ENCODE assay signal across 8 mouse cellular contexts in genomic region chr9:95194158-95194557, GRCm38 (mm10).
DNase-seq lines count a peak whose midpoint lies in the region; ATAC-seq and TF ChIP-seq lines count a peak whose summit lies in the region.
"Had no signal": no experiment of that assay in that cellular context is flagged by ENCODE, and none has a peak within 500 bp of the region (broad histone marks: within the 10 kb centered on the region; RNA-seq: fewer than 3 reads in every experiment).

No protein-coding gene starts in this region.

- H3K4me3 ChIP-seq in C2C12 (ENCODE audit: insufficient read depth, poor library complexity, severe bottlenecking): no peak overlapping the region
- no peak overlapping the region for H3K4me3 ChIP-seq in heart, postnatal 0 days (ENCODE audit: low read depth, low read length)
- no peak overlapping the region for H3K4me3 ChIP-seq in liver, embryonic 13.5 days (replicated peaks)
- H3K4me3 ChIP-seq: midbrain, embryonic 12.5 days had no signal

- H3K9me3 ChIP-seq in heart, postnatal 0 days (replicated peaks; ENCODE audit: control insufficient read depth, low read length): no peaks in the 10 kb centered on the region
- no peaks in the 10 kb centered on the region for H3K9me3 ChIP-seq in liver, embryonic 13.5 days (replicated peaks)
- H3K9me3 ChIP-seq: midbrain, embryonic 12.5 days had no signal

- peak overlapping the region; percentile 27; the same call in 1 of the 2 replicates for H3K27ac ChIP-seq in heart, postnatal 0 days (ENCODE audit: low read depth)
- 0 out of 2 replicates have a peak overlapping the region, but pooled peaks have one; percentile 29 for H3K27ac ChIP-seq in liver, embryonic 13.5 days
- H3K27ac ChIP-seq: midbrain, embryonic 12.5 days had no signal

- peaks cover 20% of the 10 kb centered on the region for H3K4me1 ChIP-seq in heart, postnatal 0 days (ENCODE audit: control insufficient read depth, insufficient read depth)
- peaks cover 21% of the 10 kb centered on the region for H3K4me1 ChIP-seq in liver, embryonic 13.5 days (replicated peaks)

- no peak for TF ChIP-seq CTCF in C2C12 (IDR thresholded peaks at IDR 0.05; ENCODE audit: control insufficient read depth, insufficient read depth, insufficient read length)
- no peak for TF ChIP-seq CTCF in heart, postnatal 0 days (IDR thresholded peaks at IDR 0.05; ENCODE audit: low read depth)

- H3K79me2 ChIP-seq in C2C12 (ENCODE audit: control insufficient read depth, insufficient read depth): no peaks in the 10 kb centered on the region

- H3ac ChIP-seq in C2C12 (ENCODE audit: control insufficient read depth, insufficient read length, low read depth): peak overlapping the region; percentile 33

- ATAC-seq in heart, postnatal 0 days (ENCODE audit: insufficient read depth, low read depth): peak; percentile 72; the same call in 1 of the 2 replicates
- ATAC-seq in liver, embryonic 13.5 days (ENCODE audit: low read depth): peak; percentile 26; the same call in 1 of the 2 replicates

- no peaks in the 10 kb centered on the region for H3K36me3 ChIP-seq in C2C12 (ENCODE audit: control insufficient read depth, insufficient read depth)
- H3K36me3 ChIP-seq in heart, postnatal 0 days (replicated peaks; ENCODE audit: control insufficient read depth, insufficient read depth, low read length): no peaks in the 10 kb centered on the region
- H3K36me3 ChIP-seq in liver, embryonic 13.5 days: no peaks in the 10 kb centered on the region
- H3K36me3 ChIP-seq: midbrain, embryonic 12.5 days had no signal

- no peak overlapping the region for H3K4me2 ChIP-seq in heart, postnatal 0 days (ENCODE audit: low read depth, low read length)
- no peak overlapping the region for H3K4me2 ChIP-seq in liver, embryonic 13.5 days
- H3K4me2 ChIP-seq: midbrain, embryonic 12.5 days had no signal

- TF ChIP-seq EP300 in heart, postnatal 0 days (IDR thresholded peaks at IDR 0.05; ENCODE audit: low read depth): no peak

- no peak overlapping the region for H3K9ac ChIP-seq in heart, postnatal 0 days (replicated peaks; ENCODE audit: low read depth, low read length)
- H3K9ac ChIP-seq in liver, embryonic 13.5 days: no peak overlapping the region
- H3K9ac ChIP-seq: midbrain, embryonic 12.5 days had no signal

- H3K79me3 ChIP-seq in C2C12 (ENCODE audit: low read depth): no peaks in the 10 kb centered on the region

- WGBS in heart, postnatal 0 days: 17% methylated on average over 5 of the region's 5 CpGs
- WGBS in liver, embryonic 13.5 days (ENCODE audit: insufficient replicate concordance): 23% methylated on average over 5 of the region's 5 CpGs

- no peaks in the 10 kb centered on the region for H3K27me3 ChIP-seq in C2C12 (ENCODE audit: control insufficient read depth, insufficient read depth, insufficient read length)
- no peaks in the 10 kb centered on the region for H3K27me3 ChIP-seq in heart, postnatal 0 days (ENCODE audit: control insufficient read depth, insufficient read depth, low read length)
- H3K27me3 ChIP-seq in liver, embryonic 13.5 days: no peaks in the 10 kb centered on the region
- H3K27me3 ChIP-seq: midbrain, embryonic 12.5 days had no signal

- DNase-seq in NIH3T3 (ENCODE audit: low read depth): peak; percentile 57
- peak; percentile 56 for DNase-seq in heart, postnatal 0 days (ENCODE audit: low spot score)
- DNase-seq in liver, embryonic 13.5 days: no peak
- no peak for DNase-seq in ovary, postnatal 10 days (ENCODE audit: low spot score)
- DNase-seq in urinary bladder, postnatal 25 days (ENCODE audit: low spot score): no peak
- no peak for DNase-seq in right cerebral cortex, postnatal 36 days (ENCODE audit: low spot score in 2 of 2)

TF ChIP-seq in C2C12, 6 proteins besides CTCF, POLR2A, EP300 and RAD21:
- TF ChIP-seq CEBPB (IDR thresholded peaks at IDR 0.05; ENCODE audit: low read depth): peak; percentile 97
- no peak for TF ChIP-seq MYOG (IDR thresholded peaks at IDR 0.05; ENCODE audit: control insufficient read depth, extremely low read depth, insufficient read length)

Comparison
In these comparisons a context has a peak if more than half of its experiments do, and no peak if none do; other contexts are left out.
1. DNase-seq: peak in NIH3T3 (single experiment) and heart, postnatal 0 days (single experiment); none in liver, embryonic 13.5 days (single experiment), ovary, postnatal 10 days (single experiment), urinary bladder, postnatal 25 days (single experiment) and right cerebral cortex, postnatal 36 days (0 of 2).